Mouse (Mus musculus): ENCODE measurements at regions not wholly inside any gene's neighbourhood (a gene's known extent, or its start where the extent isn't known, plus 50 kb on each side); places are given as distances from the start of the nearest gene placed in this dataset.

DNA sequence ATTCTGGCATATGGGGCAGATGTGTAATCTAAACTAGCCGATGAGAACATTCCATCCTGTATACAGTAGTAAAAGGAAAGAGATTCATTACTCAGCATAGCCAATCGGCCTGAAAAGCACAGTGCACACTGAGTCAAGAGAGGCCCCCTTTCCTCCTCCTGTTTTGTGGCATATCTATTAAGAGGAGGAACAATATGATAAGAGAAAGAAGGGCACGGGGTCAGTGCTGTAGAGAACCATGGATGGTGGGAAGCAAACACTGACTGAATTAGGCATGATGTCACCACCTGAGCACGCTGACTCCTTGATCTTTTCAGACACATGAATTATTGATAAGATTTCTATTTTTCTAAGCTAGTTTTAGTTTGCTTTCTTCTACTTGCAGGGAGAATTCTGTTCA is 554.5 kb upstream of the Adamts9 start:
- intact Hi-C loops (cut with DNase I) = no loop called here

DNA sequence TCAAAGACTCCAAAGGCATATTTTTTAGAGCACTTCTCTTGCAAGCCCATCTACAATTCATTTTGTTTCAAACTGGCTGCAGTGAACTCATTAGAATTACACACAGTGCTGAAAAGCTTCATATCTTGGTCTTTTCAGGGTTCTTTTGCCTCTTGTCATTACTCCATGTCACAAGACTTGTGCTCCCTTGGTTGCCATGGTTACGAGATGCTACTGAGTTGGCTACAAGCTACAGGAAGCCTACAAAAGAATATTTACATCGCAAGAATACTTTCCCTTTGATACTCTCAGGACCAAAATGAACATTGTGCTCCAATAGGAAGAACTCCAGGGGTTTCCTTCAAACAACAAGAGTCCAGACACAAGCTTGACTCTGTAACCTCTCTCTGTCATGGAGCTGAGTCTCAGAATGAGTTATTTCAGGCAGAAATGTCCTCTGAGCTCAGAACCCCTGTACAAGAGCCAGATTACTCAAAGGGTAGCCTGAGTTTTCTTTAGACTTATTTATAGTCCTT is 545.2 kb upstream of the Adamts9 start:
- intact Hi-C loops (cut with DNase I) = no loop called here

DNA sequence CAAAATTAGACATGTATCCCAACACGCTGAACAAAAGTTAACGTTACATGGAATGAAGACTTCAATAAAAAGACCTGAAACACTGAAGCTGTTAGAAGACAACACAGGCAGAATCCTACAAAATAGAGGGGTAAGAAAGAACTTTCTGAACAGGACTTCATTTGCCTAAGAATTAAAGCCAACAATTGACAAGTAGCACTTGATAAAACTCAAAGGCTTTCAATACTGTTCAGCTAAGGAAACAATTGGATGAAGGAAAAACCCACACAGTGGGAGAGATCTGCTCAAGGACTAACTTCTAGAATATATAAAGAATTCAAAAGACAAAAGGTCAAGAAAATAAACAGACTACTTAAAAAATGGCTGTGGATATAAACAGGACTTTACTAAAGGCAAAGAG is 535.2 kb upstream of the Adamts9 start:
- intact Hi-C loops (cut with DNase I) = no loop called here

DNA sequence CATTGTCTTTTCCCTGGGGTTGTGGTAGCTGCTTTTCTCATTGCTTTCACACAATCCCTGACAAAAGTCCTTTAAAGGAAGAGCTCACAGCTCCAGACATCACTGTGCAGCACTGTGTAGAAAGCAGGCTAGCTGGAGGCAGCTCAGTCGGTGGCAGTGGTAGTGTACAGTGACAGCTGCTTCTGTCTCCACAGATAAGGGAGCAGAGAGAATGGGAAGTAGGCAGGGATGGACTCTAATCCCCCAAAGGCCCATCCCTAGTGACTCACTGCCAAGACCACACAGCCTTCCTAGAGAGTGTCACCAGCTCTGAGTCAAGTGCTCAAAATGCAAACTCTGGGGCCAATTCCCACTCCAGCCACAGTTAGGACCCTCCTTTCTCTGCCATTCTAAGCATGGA is 531.7 kb upstream of the Adamts9 start:
- intact Hi-C loops (cut with DNase I) = no loop called here

DNA sequence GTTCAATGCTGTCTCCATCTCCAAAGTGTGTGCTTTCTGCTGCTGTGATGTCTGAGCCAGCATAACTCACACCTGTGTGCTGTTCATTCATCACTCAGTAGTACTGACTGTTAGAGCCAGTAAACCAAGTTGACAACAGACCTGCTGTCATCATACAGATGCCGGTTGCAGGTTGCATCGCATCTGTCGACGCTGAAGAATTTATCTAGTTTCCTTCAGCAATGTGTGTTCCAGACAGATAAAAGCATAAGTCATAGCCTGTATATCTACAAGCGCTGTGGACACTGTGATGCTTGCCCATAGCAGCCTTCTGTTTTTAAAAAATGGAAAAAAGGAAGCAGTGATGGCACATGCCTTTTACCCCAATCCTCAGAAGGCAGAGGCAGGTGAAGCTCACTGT is 524.6 kb upstream of the Adamts9 start:
- intact Hi-C loops (cut with DNase I) = no loop called here

DNA sequence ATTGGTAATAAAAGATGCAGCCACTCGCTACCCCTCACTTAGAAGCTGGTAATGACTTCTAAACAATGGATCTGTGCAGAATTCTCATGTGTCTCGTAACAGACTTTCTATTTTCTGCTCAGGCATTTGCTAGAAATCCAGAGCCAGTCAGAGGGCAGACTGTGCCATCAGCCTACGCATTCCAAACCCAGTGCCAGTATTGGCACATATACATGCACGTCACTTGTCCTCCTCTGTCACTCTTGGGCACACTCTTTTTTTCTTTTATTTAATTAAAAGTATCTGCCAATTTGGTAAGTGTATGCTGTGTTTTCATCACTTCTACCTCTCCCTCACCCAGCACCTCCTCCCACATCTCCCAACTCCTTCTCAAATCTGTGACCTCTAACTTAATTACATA is 519.6 kb upstream of the Adamts9 start:
- intact Hi-C loops (cut with DNase I) = no loop called here

DNA sequence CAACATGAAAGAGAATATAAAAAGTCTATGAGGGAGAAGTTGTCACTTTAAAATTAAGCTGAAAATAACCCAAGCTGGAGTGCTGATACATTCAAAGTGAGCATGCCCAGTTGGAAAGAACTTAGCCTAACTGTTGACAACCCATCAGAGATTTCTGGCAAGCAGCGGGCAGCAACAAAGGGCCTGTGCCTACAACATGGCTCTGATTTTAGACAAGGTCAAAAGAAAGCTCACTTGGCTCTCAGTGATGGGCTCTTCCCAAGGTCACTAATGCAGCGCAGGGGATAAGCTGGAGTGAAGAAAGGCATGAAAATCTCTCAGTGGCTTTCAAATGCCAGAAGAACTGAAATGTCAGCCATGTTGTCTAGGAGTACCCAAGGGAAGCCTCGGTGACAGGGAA is 518.1 kb upstream of the Adamts9 start:
- intact Hi-C loops (cut with DNase I) = no loop called here

DNA sequence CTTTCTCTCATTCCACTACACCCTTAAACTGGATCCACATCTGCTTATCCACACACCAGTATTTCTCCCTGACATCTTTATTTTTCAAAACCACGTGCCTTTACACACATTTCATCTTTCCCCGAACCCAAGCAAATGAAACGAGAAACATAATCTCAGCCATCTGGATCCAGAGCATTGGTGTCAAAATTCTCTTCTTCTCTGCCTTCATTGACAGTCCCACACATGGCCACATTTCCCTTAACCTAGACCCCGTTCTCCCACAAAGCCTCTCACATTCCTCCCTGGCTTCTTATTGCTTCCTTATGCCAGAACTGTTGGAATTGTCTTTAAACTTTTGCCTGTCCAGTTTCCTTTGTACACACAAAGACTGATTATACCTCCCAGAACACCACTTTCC is 514.3 kb upstream of the Adamts9 start:
- intact Hi-C loops (cut with DNase I) = no loop called here

DNA sequence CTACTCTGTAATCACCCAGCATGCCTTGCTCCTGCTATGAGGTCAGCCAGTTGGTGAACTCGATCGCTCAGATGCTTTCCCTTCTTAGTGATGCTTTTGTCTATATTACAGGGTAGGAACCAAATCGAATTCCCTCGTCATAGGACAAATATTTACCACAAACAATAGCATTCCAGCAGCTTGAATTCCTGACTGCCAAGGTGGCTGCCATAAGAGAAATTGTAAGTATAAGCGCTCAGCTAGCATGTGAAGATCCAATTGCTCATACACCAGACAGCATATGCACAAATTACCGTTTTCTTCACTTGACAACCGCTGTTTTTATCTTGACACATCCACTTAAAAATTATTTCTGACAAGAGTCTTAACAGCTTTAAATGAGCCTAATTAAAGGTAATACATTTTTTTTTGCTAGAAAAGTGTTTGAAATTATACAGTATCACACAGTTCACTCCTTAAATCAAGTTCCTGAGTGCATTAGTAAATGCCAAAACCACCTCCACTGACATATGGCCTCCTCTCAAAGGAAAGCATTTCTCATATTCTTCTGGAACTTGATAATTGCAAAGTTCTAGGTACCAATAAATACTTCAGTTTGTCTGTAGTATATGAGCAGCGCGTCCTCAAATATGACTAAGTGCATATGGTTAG is 513.2 kb upstream of the Adamts9 start:
- intact Hi-C loops (cut with DNase I) = no loop called here

DNA sequence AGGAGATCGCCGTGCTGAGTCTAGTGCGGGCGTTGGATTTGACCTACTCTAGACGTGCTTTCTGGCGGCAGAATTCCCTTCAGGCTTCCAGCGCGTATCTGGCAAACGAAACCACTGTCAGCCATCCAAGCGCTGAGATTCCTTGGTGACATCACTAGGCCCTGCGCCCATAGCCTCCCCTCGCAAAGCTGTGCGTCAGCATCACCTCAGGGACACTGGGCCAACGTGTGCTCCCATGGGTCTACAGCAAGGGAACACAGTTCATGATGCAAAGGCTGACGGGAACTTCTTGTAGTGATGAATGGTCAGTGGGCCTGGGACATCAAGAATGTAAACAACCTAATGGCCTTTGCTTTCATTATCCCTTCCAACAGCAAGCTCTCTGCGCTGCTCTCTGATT is 502.3 kb upstream of the Adamts9 start:
- intact Hi-C loops (cut with DNase I) = loop anchor here (2.0 kb wide), 1 partner anchor 659 kb away; no protein-coding TSS in a partner anchor

DNA sequence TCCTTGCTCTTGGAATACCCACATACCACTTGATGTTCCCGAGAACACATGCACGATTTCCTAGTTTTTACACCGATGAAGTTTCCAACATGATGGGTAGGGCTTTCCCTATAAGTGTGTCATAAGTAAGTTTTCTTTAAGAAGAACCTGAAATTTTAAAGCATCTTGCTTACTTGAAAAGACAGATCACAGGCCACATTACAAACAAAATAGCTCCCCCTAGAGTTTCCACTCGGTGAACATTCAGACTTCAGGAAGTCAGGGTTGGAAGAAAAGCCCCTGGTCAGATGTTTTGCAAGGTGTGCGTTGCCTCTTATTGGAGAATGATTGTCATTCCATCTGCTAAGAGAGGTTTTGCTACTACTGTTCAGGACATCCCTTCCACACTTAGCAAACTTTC is 501.8 kb upstream of the Adamts9 start:
- intact Hi-C loops (cut with DNase I) = loop anchor here (2.0 kb wide), 1 partner anchor 658 kb away; no protein-coding TSS in a partner anchor

DNA sequence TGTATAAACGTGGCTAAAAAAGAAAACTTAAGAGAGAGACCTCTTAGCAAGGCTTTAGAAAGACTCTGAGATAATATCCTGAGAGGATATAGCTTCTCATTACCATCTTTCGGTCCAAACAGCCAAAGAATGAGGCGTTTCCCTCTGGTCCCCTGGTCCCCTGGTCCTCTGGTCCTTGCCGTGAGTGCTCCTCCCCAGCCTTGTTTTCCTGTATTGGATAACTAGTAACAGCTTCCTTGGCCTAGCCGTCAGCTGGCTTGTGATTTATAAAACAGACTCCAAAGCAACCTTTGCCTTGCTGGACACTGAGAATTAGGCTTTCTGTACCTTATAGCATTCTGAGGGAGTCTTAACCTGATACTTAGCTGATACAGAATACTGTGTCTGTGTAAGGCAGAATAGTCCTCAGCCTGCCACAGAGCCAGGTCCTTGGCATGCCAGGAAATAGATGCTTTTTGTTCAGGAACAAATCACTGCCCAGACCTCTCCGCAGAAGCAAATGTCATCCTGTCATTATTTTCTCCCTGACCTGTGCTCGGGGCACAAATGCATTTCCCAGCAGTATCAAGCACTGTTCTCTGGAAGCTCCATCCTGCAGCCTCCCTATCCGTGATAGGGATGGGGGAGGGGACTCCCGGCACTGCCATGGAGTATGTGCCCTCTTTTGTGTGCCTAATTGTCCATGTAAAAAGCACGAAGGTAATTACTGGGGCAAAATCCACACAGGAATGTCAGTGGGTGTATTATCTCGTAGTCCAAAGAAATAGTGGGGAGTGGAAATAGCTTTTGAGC is 500.7 kb upstream of the Adamts9 start:
- intact Hi-C loops (cut with DNase I) = loop anchor here (2.0 to 5.0 kb wide), 2 partner anchors 502 to 657 kb away; partner anchors contain the start of gene Adamts9

DNA sequence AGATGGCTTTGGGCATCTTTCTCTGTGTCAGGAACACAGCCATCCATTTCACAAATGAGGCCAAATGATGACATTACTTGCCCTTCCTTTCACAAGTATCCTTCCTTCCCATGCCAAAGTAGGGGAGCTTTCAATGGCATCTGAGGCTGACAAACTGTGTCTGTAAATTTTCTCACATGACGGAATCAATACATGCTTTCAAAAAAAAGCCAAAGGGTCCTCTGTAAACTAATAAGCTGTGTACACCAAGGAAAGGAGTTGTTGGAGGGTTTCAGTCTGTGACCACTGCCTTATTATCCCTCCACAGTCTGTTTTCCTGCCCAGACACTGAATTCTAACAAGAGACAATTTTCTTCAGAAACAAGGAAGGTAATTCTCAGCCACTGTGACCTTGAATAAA is 490.2 kb upstream of the Adamts9 start:
- intact Hi-C loops (cut with DNase I) = no loop called here

DNA sequence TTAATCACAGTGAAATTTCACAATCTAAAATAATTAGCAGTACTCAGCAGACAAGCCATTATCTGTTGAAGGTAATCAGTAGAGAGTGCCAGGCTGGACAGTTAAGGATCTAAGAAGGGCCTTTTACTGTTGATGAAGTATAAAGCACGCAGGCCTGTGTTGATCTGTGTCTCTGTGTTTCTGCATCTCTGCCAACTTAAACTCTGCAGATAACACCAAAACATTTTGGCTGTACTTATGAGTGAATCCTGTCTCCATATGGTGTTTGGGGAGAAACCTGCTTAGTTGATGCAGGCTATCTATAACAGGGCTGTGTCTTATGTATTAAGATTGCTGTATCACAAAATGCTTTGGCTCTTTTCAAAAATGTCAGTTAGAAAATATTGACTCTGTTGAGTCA is 482.8 kb upstream of the Adamts9 start:
- intact Hi-C loops (cut with DNase I) = no loop called here

DNA sequence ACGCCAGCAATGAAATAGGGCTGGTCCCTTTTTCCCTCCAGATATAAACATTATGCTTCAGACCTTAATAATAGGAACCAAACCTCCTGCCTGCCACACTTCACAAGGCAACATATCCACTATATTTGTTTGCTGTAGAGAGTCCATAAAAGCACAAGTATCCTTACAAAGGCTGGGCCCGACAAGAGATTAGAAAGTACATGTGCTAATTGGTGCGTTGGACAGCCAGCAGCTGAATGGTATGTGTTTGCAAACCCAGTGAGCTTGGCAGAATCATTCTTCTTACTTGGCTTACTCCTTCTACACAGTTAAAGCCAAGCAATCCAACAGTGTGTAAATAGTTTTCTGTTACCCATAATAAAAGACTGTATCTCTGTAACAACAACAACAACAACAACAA is 479.6 kb upstream of the Adamts9 start:
- intact Hi-C loops (cut with DNase I) = no loop called here

DNA sequence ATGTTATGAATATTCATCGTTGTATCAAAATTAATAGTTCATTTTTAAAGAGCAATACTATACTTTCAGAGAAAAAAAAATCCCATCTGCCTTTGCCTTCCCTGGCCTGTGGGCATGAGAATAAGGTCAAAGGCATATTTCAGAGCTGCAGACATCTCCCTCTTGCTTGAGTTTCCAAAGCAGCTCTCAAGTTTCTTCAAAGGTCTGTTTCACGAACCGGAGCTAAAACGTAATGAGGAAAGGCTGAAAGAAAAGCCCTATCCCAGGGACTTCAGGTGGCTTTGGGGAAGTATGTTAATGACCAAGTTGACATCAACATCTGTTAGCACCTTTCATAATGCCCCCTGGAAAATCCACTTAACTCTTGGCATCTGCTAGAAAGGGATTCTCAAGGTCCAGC is 479.0 kb upstream of the Adamts9 start:
- intact Hi-C loops (cut with DNase I) = no loop called here

DNA sequence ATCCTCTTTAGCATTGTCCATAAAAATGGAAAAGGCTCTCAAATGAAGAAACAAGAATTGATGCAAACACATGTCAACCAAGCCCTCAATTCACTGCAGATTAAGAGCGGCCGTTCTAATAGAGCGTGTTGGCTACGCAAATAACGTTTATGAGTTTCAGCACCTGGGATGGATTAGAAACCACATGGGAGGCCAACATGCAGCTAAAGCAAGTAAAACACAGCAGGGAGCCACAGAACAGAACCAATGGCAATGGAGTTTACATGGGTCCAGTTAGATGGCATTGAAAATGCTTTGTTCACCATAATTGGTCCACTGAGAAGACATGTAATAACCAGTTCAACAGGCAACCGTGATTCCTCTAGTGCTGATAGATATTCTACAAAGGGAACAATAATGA is 474.3 kb upstream of the Adamts9 start:
- intact Hi-C loops (cut with DNase I) = no loop called here

DNA sequence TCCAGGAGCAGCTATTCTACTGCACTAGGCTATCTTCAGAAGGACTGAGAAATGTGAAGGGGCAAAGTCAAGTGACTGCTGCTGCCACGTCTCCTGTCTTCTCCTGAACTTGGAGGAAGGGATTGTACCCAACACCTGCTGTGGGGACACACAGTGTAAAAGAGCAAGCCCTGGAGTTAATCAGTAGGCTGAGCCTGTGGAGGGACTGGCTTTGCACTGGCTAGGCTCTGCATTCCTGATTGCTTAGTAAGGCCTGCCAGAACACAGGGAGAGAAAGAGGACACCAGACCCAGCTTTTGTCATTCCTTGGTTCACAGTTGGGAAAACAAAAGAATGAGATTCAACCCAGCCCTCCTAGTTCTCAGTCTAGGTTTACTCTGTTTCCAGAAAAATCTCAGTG is 472.7 kb upstream of the Adamts9 start:
- intact Hi-C loops (cut with DNase I) = no loop called here

DNA sequence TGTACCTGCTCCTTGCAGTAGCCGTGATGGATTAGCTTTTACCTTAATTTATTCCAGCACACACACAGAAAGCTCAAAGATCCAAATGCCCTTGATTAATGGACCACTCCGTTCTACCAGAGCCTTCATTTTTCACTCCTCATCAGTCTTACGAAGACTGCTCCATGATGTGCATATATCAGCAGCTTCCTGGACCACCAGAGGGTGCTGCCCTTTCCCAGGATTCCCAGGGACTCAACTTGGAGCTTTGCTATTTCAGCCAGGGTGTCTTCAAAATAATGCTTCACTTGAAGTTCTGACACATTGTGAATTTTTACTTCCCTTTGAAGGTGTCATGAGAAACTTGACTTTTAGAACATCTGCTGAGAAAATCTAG is 467.8 kb upstream of the Adamts9 start:
- intact Hi-C loops (cut with DNase I) = no loop called here

DNA sequence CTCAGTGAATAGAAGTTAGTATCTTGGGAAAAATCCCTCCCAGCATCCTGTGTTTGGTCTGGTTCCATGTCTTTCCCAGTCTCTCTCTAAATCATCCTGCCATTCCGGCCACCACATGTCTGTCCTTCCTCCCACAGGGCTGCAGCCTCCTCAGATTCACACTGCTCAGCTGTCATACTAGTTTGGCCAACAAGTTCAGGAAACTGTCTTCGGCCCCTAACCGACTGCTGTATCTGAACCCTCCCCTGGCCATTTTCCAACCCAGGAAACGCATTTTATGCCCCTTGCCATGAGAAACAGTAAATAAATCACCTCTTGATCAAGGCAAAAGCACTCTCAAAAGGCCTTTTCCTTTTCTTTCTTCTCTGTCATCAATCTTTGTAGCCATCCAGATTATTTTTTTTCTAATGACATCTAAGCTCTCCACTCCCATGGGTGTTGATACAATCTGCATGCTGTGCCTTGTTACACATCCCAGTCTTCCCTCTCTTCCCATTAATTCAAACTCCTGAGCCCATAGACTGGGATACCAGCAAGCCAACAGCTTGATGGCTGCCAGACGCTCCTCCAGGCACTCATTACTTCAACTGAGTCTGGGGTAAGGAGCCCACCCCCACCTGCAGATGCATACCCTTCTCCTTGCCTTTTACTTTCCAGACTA is 467.3 kb upstream of the Adamts9 start:
- intact Hi-C loops (cut with DNase I) = no loop called here

DNA sequence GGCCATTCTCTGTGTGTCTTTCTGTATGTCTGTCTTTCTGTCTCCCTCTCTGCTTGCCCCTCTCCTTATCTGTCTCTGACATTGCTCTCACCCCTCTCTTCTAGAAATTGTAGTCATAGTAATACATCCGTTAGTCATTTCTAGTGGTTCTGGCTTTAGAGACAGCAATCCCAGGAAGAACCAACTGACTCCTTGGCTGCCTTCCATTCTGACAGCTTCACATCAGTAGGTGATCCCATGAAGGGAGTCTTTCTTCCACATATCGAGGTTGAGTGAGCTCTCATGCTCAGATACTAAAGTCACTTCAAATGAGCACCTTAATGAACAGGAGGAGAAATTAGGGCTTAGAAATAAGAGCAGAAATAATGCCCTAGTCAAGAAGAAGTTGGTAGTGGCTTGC is 455.3 kb upstream of the Adamts9 start:
- intact Hi-C loops (cut with DNase I) = no loop called here

DNA sequence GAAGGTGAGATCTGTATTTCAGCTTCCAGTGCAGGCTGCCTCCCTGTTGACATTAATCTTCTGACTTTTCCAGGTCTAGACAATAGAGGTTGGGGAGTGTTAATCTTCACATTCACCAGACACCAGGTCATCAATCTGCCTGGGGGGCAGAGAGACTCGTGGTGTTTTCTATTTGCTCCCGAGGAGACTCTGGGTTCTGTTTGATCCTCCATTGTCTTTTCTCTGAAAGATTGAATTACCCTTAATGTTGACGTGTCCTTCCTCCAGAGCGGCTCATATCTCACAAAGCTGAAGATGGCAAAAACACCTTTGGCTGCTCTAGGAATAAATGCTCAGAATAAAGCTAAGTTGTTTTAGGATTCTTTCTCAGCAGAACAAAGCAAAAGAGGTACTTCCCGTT is 453.8 kb upstream of the Adamts9 start:
- intact Hi-C loops (cut with DNase I) = no loop called here

All from adrenal gland (tissue).